Mouse (Mus musculus) midbrain, embryonic 14.5 days (tissue): ENCODE measurements around the gene Paf1. TPM values are rescaled to one million over a fixed set of nuclear protein-coding genes. Genes with fewer than 3 reads are reported as not detected.

Source experiments
- polyA plus RNA-seq: library from polyadenylated mRNA; unstranded; fragments of >200 nt; fragmentation: Nextera tagmentation; extraction: Ambion mirVana; gene quantifications from 2 replicates; pipeline ENCODE4 v1.2.1, GENCODE M21; 2014

Gene Paf1
- polyA plus RNA-seq, 1 experiment from 2014 or later = 78.0 TPM

Other genes starting within 250 kb of the Paf1 start
- gene Fbl, start 223.2 kb upstream of the Paf1 start, polyA plus RNA-seq = 26.2 and 36.4 TPM in 2 replicates
- gene Dyrk1b, start 213.5 kb upstream of the Paf1 start, polyA plus RNA-seq = 13.7 and 17.3 TPM in 2 replicates
- gene Eid2, start 125.1 kb upstream of the Paf1 start, polyA plus RNA-seq = 6.8 and 14.7 TPM in 2 replicates
- gene Eid2b, start 115.2 kb upstream of the Paf1 start, polyA plus RNA-seq = 40.2 TPM in 2 replicates
- 0.28 and 1.8 TPM in 2 replicates for gene Selenov, start 101.8 kb upstream of the Paf1 start, polyA plus RNA-seq
- gene Dll3, start 90.7 kb upstream of the Paf1 start, polyA plus RNA-seq = 24.1 and 32.2 TPM in 2 replicates
- 136 and 138 TPM in 2 replicates for gene Timm50, start 80.9 kb upstream of the Paf1 start, polyA plus RNA-seq
- gene Supt5, start 54.2 kb upstream of the Paf1 start, polyA plus RNA-seq = 62.6 and 80.6 TPM in 2 replicates
- 580 and 617 TPM in 2 replicates for gene Rps16, start 42.3 kb upstream of the Paf1 start, polyA plus RNA-seq
- 17.7 and 22.9 TPM in 2 replicates for gene Plekhg2, start 20.4 kb upstream of the Paf1 start, polyA plus RNA-seq
- 1.8 and 3.4 TPM in 2 replicates for gene Zfp36, start 12.7 kb upstream of the Paf1 start, polyA plus RNA-seq
- 38.3 and 47.9 TPM in 2 replicates for gene Med29, start 243 bp upstream of the Paf1 start, polyA plus RNA-seq
- gene Gmfg, start 44.5 kb downstream of the Paf1 start, polyA plus RNA-seq = 1.7 and 5.1 TPM in 2 replicates
- gene Lrfn1, start 59.0 kb downstream of the Paf1 start, polyA plus RNA-seq = 18.3 and 19.9 TPM in 2 replicates
- gene Ifnl2, start 117.5 kb downstream of the Paf1 start, polyA plus RNA-seq = not detected in 2 replicates
- not detected in 2 replicates for gene Ifnl3, start 129.9 kb downstream of the Paf1 start, polyA plus RNA-seq
- not detected in 2 replicates for gene Sycn, start 147.9 kb downstream of the Paf1 start, polyA plus RNA-seq
- 0.13 TPM in 1 of 2 replicates, not detected in the other for gene Nccrp1, start 154.3 kb downstream of the Paf1 start, polyA plus RNA-seq
- 27.2 and 29.5 TPM in 2 replicates for gene Samd4b, start 205.2 kb downstream of the Paf1 start, polyA plus RNA-seq
- gene Pak4, start 205.2 kb downstream of the Paf1 start, polyA plus RNA-seq = 12.3 and 15.6 TPM in 2 replicates
- gene Acp7, start 238.4 kb downstream of the Paf1 start, polyA plus RNA-seq = not detected in 2 replicates